In the genomic region with DNA sequence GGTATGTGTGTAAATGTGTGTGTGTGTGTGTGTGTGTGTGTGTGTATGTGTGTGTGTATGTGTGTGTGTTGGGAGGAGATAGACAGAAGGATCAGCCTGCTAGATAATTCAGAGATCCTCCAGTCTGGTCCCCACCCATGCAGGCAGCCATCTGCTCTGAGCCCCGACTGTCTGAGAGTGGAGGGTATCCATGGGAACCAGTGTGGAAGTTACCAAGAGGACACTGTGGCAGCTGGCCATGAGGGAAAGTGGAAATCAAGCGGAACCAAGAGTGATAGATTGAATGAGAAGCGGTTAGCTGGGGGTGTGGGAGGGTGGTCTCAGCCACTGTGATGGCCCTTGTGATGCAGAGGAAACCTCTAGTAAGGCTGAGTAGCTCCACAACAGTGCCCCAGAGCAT, we compare ENCODE assay signal across 12 mouse cellular contexts. TPM values are rescaled to one million over a fixed set of nuclear protein-coding genes. Genes with fewer than 3 reads are reported as not detected.
DNase-seq lines count a peak whose midpoint lies in the region; ATAC-seq lines count a peak whose summit lies in the region.
"Had no signal": no experiment of that assay in that cellular context is flagged by ENCODE, and none has a peak within 500 bp of the region (broad histone marks: within the 10 kb centered on the region; RNA-seq: fewer than 3 reads in every experiment).

No protein-coding gene starts in this region.

- H3K4me2 ChIP-seq in forebrain, embryonic 16.5 days (ENCODE audit: low read length), result no peak overlapping the region
- H3K4me2 ChIP-seq in neural tube, embryonic 11.5 days (ENCODE audit: low read depth), result no peak overlapping the region
- H3K4me2 ChIP-seq in heart, embryonic 11.5 days, result no peak overlapping the region
- H3K4me2 ChIP-seq: intestine, embryonic 15.5 days had no signal

- H3K36me3 ChIP-seq in forebrain, embryonic 16.5 days (ENCODE audit: control insufficient read depth, insufficient read depth), result no peaks in the 10 kb centered on the region; the same call in 1 of the 2 replicates
- no peaks in the 10 kb centered on the region for H3K36me3 ChIP-seq in neural tube, embryonic 11.5 days (ENCODE audit: control insufficient read depth, insufficient read depth, low read length)
- no peaks in the 10 kb centered on the region for H3K36me3 ChIP-seq in heart, embryonic 11.5 days (ENCODE audit: control insufficient read depth, insufficient read depth, low read length)
- H3K36me3 ChIP-seq: intestine, embryonic 15.5 days had no signal

- H3K4me3 ChIP-seq in forebrain, embryonic 16.5 days (replicated peaks; ENCODE audit: low read length), result no peak overlapping the region
- H3K4me3 ChIP-seq in neural tube, embryonic 11.5 days (ENCODE audit: low read depth, low read length), result no peak overlapping the region
- no peak overlapping the region for H3K4me3 ChIP-seq in heart, embryonic 11.5 days (ENCODE audit: low read depth, low read length)
- H3K4me3 ChIP-seq: intestine, embryonic 15.5 days had no signal

- peak; percentile 78 for DNase-seq in embryo, embryonic 10 days (ENCODE audit: low spot score)
- DNase-seq in layer of hippocampus, postnatal 14 days (ENCODE audit: low spot score in 2 of 2), result peak; percentile 69 to 87
- peak; percentile 80 for DNase-seq in neural tube, embryonic 11.5 days (ENCODE audit: low spot score)
- DNase-seq in spleen, postnatal 4 days (ENCODE audit: low spot score in 2 of 2), result no peak
- no peak for DNase-seq in kidney, postnatal 10 days
- DNase-seq: gastrocnemius, postnatal 14 days had no signal

- 15% methylated on average over 3 of the region's 3 CpGs for WGBS in forebrain, embryonic 16.5 days
- WGBS in neural tube, embryonic 11.5 days, result 7% methylated on average over 3 of the region's 3 CpGs
- WGBS in heart, embryonic 11.5 days (ENCODE audit: insufficient replicate concordance), result 67% methylated on average over 3 of the region's 3 CpGs

- peaks cover 11% of the 10 kb centered on the region; the same call in 1 of the 2 replicates for H3K4me1 ChIP-seq in forebrain, embryonic 16.5 days (replicated peaks; ENCODE audit: control insufficient read depth, insufficient read depth, low read length)
- peaks cover 8% of the 10 kb centered on the region; the same call in 1 of the 2 replicates for H3K4me1 ChIP-seq in neural tube, embryonic 11.5 days (ENCODE audit: control insufficient read depth, insufficient read depth, low read length)
- H3K4me1 ChIP-seq in heart, embryonic 11.5 days (ENCODE audit: control insufficient read depth, insufficient read depth, low read length), result peaks cover 8% of the 10 kb centered on the region; the same call in 1 of the 2 replicates

- ATAC-seq in forebrain, embryonic 16.5 days, result peak; percentile 92
- ATAC-seq in neural tube, embryonic 11.5 days (ENCODE audit: insufficient read depth, low FRiP score, low TSS enrichment), result peak; percentile 98
- ATAC-seq in heart, embryonic 11.5 days (replicated peaks; ENCODE audit: insufficient number of reproducible peaks, low FRiP score, low TSS enrichment), result no peak
- no peak for ATAC-seq in megakaryocyte, adult 5-6 weeks (ENCODE audit: poor library complexity, severe bottlenecking)
- ATAC-seq: intestine, embryonic 15.5 days had no signal

- H3K9me3 ChIP-seq in forebrain, embryonic 16.5 days (ENCODE audit: control insufficient read depth, low read length), result no peaks in the 10 kb centered on the region
- H3K9me3 ChIP-seq in neural tube, embryonic 11.5 days (ENCODE audit: control insufficient read depth, low read length), result no peaks in the 10 kb centered on the region
- no peaks in the 10 kb centered on the region for H3K9me3 ChIP-seq in heart, embryonic 11.5 days (replicated peaks; ENCODE audit: control insufficient read depth, low read length)
- H3K9me3 ChIP-seq: intestine, embryonic 15.5 days had no signal

- no peak overlapping the region for H3K9ac ChIP-seq in forebrain, embryonic 16.5 days (replicated peaks; ENCODE audit: low read depth, low read length)
- H3K9ac ChIP-seq in neural tube, embryonic 11.5 days (ENCODE audit: low read length), result no peak overlapping the region
- H3K9ac ChIP-seq in heart, embryonic 11.5 days (ENCODE audit: low read depth, low read length), result no peak overlapping the region
- H3K9ac ChIP-seq: intestine, embryonic 15.5 days; liver, embryonic 14.5 days had no signal

- H3K27ac ChIP-seq in forebrain, embryonic 16.5 days (ENCODE audit: low read length), result no peak overlapping the region
- H3K27ac ChIP-seq in neural tube, embryonic 11.5 days (ENCODE audit: low read depth, low read length), result peak overlapping the region; percentile 47
- no peak overlapping the region for H3K27ac ChIP-seq in heart, embryonic 11.5 days (ENCODE audit: low read depth, low read length)
- H3K27ac ChIP-seq: intestine, embryonic 15.5 days; liver, embryonic 14.5 days had no signal

- no peaks in the 10 kb centered on the region for H3K27me3 ChIP-seq in forebrain, embryonic 16.5 days (replicated peaks; ENCODE audit: control insufficient read depth, insufficient read depth, low read length)
- H3K27me3 ChIP-seq in neural tube, embryonic 11.5 days (ENCODE audit: control insufficient read depth, insufficient read depth, low read length), result no peaks in the 10 kb centered on the region
- H3K27me3 ChIP-seq in heart, embryonic 11.5 days (ENCODE audit: control insufficient read depth, insufficient read depth, low read length), result no peaks in the 10 kb centered on the region
- H3K27me3 ChIP-seq: intestine, embryonic 15.5 days had no signal

RNA-seq across cellular contexts. Expression of a gene that starts 20.0 kb away (rescaled TPM):
- polyA plus RNA-seq in forebrain, embryonic 16.5 days (2015; fragmentation: Nextera tagmentation; extraction: Ambion mirVana), result 69.3 and 90.0 TPM in 2 replicates
- 100 to 1,000 TPM; 125 to 131 TPM for total RNA-seq in layer of hippocampus, postnatal 14 days (2021)
- polyA plus RNA-seq in neural tube, embryonic 11.5 days (2014; fragmentation: Nextera tagmentation; extraction: Ambion mirVana), result 46.7 and 57.0 TPM in 2 replicates
- polyA plus RNA-seq in heart, embryonic 11.5 days (2014; fragmentation: Nextera tagmentation; extraction: Ambion mirVana), result 2.0 and 2.2 TPM in 2 replicates
- 0.07 and 0.25 TPM in 2 replicates for total RNA-seq in megakaryocyte, adult 5-6 weeks (2015)
- 0.22 and 0.94 TPM in 2 replicates for total RNA-seq in megakaryocyte, adult 5-6 weeks (2017)

RNA-seq across cellular contexts. Expression of a gene that starts 48.9 kb away (rescaled TPM):
- polyA plus RNA-seq in forebrain, embryonic 16.5 days (2015; fragmentation: Nextera tagmentation; extraction: Ambion mirVana), result 1.3 and 2.0 TPM in 2 replicates
- total RNA-seq in layer of hippocampus, postnatal 14 days (2021), result not detected
- 10.1 and 10.3 TPM in 2 replicates for polyA plus RNA-seq in neural tube, embryonic 11.5 days (2014; fragmentation: Nextera tagmentation; extraction: Ambion mirVana)
- 4.2 and 7.1 TPM in 2 replicates for polyA plus RNA-seq in heart, embryonic 11.5 days (2014; fragmentation: Nextera tagmentation; extraction: Ambion mirVana)
- 1.6 TPM in 2 replicates for total RNA-seq in megakaryocyte, adult 5-6 weeks (2015)
- total RNA-seq in megakaryocyte, adult 5-6 weeks (2017), result 1.4 and 3.0 TPM in 2 replicates
- polyA plus RNA-seq: testis, adult 2 months had no signal

Comparison
In these comparisons a context has a peak if more than half of its experiments do, and no peak if none do; other contexts are left out.
1. DNase-seq: peak in embryo, embryonic 10 days (single experiment), layer of hippocampus, postnatal 14 days (2 of 2) and neural tube, embryonic 11.5 days (single experiment); none in spleen, postnatal 4 days (0 of 2) and kidney, postnatal 10 days (single experiment).
2. ATAC-seq: peak in forebrain, embryonic 16.5 days (single experiment) and neural tube, embryonic 11.5 days (single experiment); none in heart, embryonic 11.5 days (single experiment) and megakaryocyte, adult 5-6 weeks (single experiment).
3. RNA of a gene that starts 20.0 kb away (polyA plus RNA-seq): 69.3 to 90.0 TPM in forebrain, embryonic 16.5 days and 46.7 to 57.0 TPM in neural tube, embryonic 11.5 days; 2.0 to 2.2 TPM in heart, embryonic 11.5 days; every median in the first group is over 10 times any median in the second.